Mouse (Mus musculus) 416B (cell line): ENCODE measurements at regions not wholly inside any gene's neighbourhood (a gene's known extent, or its start where the extent isn't known, plus 50 kb on each side); places are given as distances from the start of the nearest gene placed in this dataset.
"Not testable (repeated sequence)": the region's sequence is repeated elsewhere in the genome, so short reads cannot be mapped to it uniquely, and the experiment has no call there.

Experiments used
- DNase-seq: peaks from one replicate; pipeline ENCODE4 v3.0.0; 2011; ENCODE audit warnings: low read depth

- DNase-seq: no peak
Measured at GRCm38 (mm10) chr9:12062488-12062887, 1157.9 kb upstream of the Cntn5 start.

- no peak for DNase-seq
Measured at GRCm38 (mm10) chr9:12052429-12052828, 1147.9 kb upstream of the Cntn5 start.

- DNase-seq: peak; percentile 12
Measured at GRCm38 (mm10) chr9:12015978-12016377, 1111.4 kb upstream of the Cntn5 start.

- no peak for DNase-seq
Measured at GRCm38 (mm10) chr9:11998580-11998979, 1094.0 kb upstream of the Cntn5 start.

- no peak for DNase-seq
Measured at GRCm38 (mm10) chr9:11982102-11982882, 1077.7 kb upstream of the Cntn5 start.

GRCm38 (mm10) chr9:11940691-11941480, 1036.3 kb upstream of the Cntn5 start:
- not testable (repeated sequence) for DNase-seq

GRCm38 (mm10) chr9:11939851-11940560, 1035.4 kb upstream of the Cntn5 start:
- no peak for DNase-seq

- DNase-seq: no peak
Measured at GRCm38 (mm10) chr9:11925501-11925900, 1020.9 kb upstream of the Cntn5 start.

- not testable (repeated sequence) for DNase-seq
Measured at GRCm38 (mm10) chr9:11923591-11924355, 1019.2 kb upstream of the Cntn5 start.

- no peak for DNase-seq
Measured at GRCm38 (mm10) chr9:11920251-11920650, 1015.7 kb upstream of the Cntn5 start.

- no peak for DNase-seq
Measured at GRCm38 (mm10) chr9:11898232-11898631, 993.7 kb upstream of the Cntn5 start.

- DNase-seq: no peak
Measured at GRCm38 (mm10) chr9:11885784-11886183, 981.2 kb upstream of the Cntn5 start.

- DNase-seq: no peak
Measured at GRCm38 (mm10) chr9:11872059-11872458, 967.5 kb upstream of the Cntn5 start.

GRCm38 (mm10) chr9:11871489-11871888, 966.9 kb upstream of the Cntn5 start:
- DNase-seq: no peak

- not testable (repeated sequence) for DNase-seq
Measured at GRCm38 (mm10) chr9:11848692-11849091, 944.1 kb upstream of the Cntn5 start.
